Mouse (Mus musculus): ENCODE results near the gene Folr2. TPM values are rescaled to one million over a fixed set of nuclear protein-coding genes. Genes with fewer than 3 reads are reported as not detected.

Folr2 gene
- polyA plus RNA-seq (2016; fragmentation: Nextera tagmentation; extraction: Ambion mirVana) = 1.7 and 1.9 TPM in 2 replicates

DNA sequence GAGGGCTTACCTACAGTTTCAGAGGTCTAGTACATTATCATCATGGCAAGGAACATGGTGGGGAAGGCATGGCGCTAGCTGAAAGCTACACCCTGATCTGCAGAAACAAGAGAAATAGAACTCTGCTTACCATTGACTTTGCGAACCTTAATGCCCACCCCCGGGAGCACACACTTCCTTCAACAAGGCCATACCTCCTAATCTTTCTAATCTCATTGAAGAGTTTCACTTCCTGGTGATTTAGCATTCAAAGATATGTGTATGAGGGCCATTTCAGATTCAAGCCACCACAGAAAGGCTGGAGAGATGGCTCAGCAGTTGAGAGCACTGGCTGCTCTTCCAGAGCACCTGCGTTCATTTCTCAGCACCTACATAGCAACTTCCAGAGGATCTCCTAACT, at the start of gene Folr2:
Gene Folr2 (minus strand): TSS at position 101 of the 400 bp plus-strand sequence.
- no peak for ATAC-seq (ENCODE audit: low FRiP score)
- H3K36me3 ChIP-seq = no peaks in the 10 kb centered on the region
- H3K4me2 ChIP-seq (replicated peaks) = no peak within 1 kb of the TSS
- H3K4me1 ChIP-seq = no peaks in the 10 kb centered on the region
- WGBS = 89% methylated on average over 4 of the region's 4 CpGs
- H3K9me3 ChIP-seq (replicated peaks) = no peaks in the 10 kb centered on the region
- no peaks in the 10 kb centered on the region for H3K27me3 ChIP-seq
- H3K9ac ChIP-seq = no peak within 1 kb of the TSS
- H3K4me3 ChIP-seq = no peak within 1 kb of the TSS
- H3K27ac ChIP-seq = no peak within 1 kb of the TSS

DNA sequence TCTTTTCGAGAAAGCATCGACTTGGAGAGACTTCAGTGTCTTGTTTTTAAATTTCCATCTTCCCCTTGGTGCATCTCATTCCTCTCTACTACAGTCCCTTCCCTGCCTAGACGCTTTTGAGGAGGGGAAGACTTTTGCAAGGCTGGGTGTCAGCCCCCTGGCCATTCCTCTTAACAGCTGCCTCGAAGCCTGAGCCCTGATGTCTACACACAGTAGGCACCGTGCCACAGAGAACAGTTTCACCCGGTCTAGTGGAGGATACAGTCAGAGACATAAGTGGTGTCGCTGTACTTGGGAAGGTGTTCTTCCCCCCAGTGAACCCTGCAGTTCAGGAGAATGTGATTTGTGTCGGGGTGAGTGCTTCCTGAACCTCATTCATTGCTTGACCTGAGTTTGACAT, 49.7 kb upstream of the Folr2 start:
- WGBS = 74% methylated on average over 8 of the region's 8 CpGs
- peak overlapping the region; percentile 71 for H3K4me3 ChIP-seq
- H3K4me1 ChIP-seq = peaks cover 23% of the 10 kb centered on the region
- ATAC-seq (ENCODE audit: low FRiP score) = no peak
- 0 out of 2 replicates have a peak, but pooled peaks cover 4% of the 10 kb centered on the region for H3K9me3 ChIP-seq (replicated peaks)
- H3K36me3 ChIP-seq = peaks cover 31% of the 10 kb centered on the region
- H3K27ac ChIP-seq = no peak overlapping the region
- H3K9ac ChIP-seq = 0 out of 2 replicates have a peak overlapping the region, but pooled peaks have one; percentile 80
- H3K4me2 ChIP-seq (replicated peaks) = peak overlapping the region; percentile 69
- no peaks in the 10 kb centered on the region for H3K27me3 ChIP-seq

DNA sequence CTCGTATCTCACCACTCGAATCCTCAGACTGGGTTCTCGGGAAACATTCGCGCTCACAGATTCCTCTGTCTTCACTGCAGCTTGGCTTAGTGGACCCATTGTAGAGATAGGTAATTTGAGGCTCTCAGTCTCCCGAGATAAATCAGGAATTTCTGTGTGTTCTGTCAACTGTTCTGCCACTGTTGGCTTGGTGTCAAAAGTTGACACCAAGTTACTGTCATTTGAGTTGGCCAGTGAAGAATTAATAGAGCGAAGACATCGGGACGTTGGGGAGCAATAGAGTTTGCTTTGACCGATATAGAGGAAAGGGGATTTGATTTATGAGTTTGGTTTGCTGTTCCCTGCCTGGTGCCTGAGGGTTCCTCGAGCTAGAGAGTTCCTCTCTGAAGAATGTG, 49.3 kb upstream of the Folr2 start, which contains the start of gene Tomt:
Gene Tomt (minus strand): TSS at position 73 of the 395 bp plus-strand sequence.
- Histone ChIP-seq H3K9ac (peak within 1 kb of the TSS; percentile 80), H3K36me3 (peaks cover 27% of the 10 kb centered on the region), H3K4me2 (replicated peaks) (peak within 1 kb of the TSS; percentile 69), H3K4me3 (peak within 1 kb of the TSS; percentile 71), H3K27me3 (no peaks in the 10 kb centered on the region), H3K27ac (peak within 1 kb of the TSS; percentile 96), H3K9me3 (replicated peaks) (0 out of 2 replicates have a peak, but pooled peaks cover 4% of the 10 kb centered on the region), H3K4me1 (peaks cover 23% of the 10 kb centered on the region)
- no peak for ATAC-seq (ENCODE audit: low FRiP score)
- WGBS = 18% methylated on average over 11 of the region's 11 CpGs

GRCm38 (mm10) chr7:101905561-101906286, 48.7 kb upstream of the Folr2 start, which contains the start of gene Lamtor1:
Lamtor1 (plus strand) TSS chr7:101905904.
- H3K27me3 ChIP-seq = no peaks in the 10 kb centered on the region
- H3K4me1 ChIP-seq = peaks cover 23% of the 10 kb centered on the region
- peaks cover 22% of the 10 kb centered on the region for H3K36me3 ChIP-seq
- H3K9ac ChIP-seq = peak within 1 kb of the TSS; percentile 80
- peak within 1 kb of the TSS; percentile 71 for H3K4me3 ChIP-seq
- peak within 1 kb of the TSS; percentile 69 for H3K4me2 ChIP-seq (replicated peaks)
- H3K27ac ChIP-seq = peak within 1 kb of the TSS; percentile 96
- ATAC-seq (ENCODE audit: low FRiP score) = peak; percentile 98
- H3K9me3 ChIP-seq (replicated peaks) = 0 out of 2 replicates have a peak, but pooled peaks cover 4% of the 10 kb centered on the region
- under 1% methylated on average over 51 of the region's 61 CpGs for WGBS

- Histone ChIP-seq H3K36me3 (peaks cover 14% of the 10 kb centered on the region), H3K9ac (no peak overlapping the region), H3K4me1 (peaks cover 17% of the 10 kb centered on the region), H3K27me3 (no peaks in the 10 kb centered on the region), H3K9me3 (replicated peaks) (0 out of 2 replicates have a peak, but pooled peaks cover 4% of the 10 kb centered on the region), H3K4me3 (no peak overlapping the region), H3K4me2 (replicated peaks) (no peak overlapping the region), H3K27ac (no peak overlapping the region)
- ATAC-seq (ENCODE audit: low FRiP score) = no peak
Measured at GRCm38 (mm10) chr7:101902846-101903245, 45.9 kb upstream of the Folr2 start.

GRCm38 (mm10) chr7:101901969-101902368, 45.0 kb upstream of the Folr2 start:
- Histone ChIP-seq H3K4me3 (no peak overlapping the region), H3K4me2 (replicated peaks) (no peak overlapping the region), H3K9me3 (replicated peaks) (0 out of 2 replicates have a peak, but pooled peaks cover 4% of the 10 kb centered on the region), H3K36me3 (peaks cover 14% of the 10 kb centered on the region), H3K4me1 (peaks cover 16% of the 10 kb centered on the region), H3K27me3 (no peaks in the 10 kb centered on the region), H3K27ac (no peak overlapping the region), H3K9ac (no peak overlapping the region)
- WGBS = 93% methylated on average over 10 of the region's 10 CpGs
- no peak for ATAC-seq (ENCODE audit: low FRiP score)

DNA sequence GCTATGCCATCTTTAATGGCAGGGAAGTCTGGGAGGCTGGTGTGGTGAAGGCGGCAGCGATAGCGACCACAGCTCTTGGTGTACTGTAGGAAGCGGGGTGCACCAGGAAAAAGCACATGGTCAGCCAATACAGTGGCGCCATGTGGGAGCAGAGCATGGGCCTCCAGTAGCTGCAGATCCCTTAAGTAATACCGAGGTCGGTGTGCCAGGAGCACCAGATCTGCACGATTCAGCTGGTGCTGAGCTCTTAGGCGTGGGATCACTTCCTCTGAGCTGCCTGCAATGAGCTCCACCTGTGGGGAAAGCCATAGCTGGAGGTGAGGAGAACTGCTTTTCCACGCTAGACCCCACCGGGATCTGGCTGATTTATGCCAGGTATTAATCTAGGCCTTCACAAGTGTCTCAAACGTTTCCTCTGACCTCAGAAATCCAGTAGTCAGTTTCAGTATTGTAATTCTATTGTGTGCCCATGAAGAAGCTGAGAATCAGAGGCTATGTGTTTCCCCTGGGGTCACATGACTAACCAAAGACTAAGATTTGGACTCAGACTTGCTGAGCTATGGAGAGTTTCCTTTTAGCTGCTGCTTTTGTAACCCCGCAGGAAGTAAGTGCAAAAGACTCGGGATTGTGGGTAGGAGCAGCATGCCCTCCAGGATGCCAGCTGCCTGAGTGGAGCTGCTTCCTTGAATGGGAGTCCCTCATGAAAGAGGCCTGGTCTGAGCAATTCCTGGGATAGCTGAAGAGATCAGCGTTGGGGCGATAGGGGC, 43.5 kb upstream of the Folr2 start:
- 93% methylated on average over 16 of the region's 16 CpGs for WGBS
- ATAC-seq (ENCODE audit: low FRiP score) = no peak
- Histone ChIP-seq H3K4me3 (no peak overlapping the region), H3K9ac (no peak overlapping the region), H3K4me1 (peaks cover 10% of the 10 kb centered on the region), H3K4me2 (replicated peaks) (no peak overlapping the region), H3K27ac (no peak overlapping the region), H3K9me3 (replicated peaks) (0 out of 2 replicates have a peak, but pooled peaks cover 4% of the 10 kb centered on the region), H3K36me3 (peaks cover 14% of the 10 kb centered on the region), H3K27me3 (no peaks in the 10 kb centered on the region)

DNA sequence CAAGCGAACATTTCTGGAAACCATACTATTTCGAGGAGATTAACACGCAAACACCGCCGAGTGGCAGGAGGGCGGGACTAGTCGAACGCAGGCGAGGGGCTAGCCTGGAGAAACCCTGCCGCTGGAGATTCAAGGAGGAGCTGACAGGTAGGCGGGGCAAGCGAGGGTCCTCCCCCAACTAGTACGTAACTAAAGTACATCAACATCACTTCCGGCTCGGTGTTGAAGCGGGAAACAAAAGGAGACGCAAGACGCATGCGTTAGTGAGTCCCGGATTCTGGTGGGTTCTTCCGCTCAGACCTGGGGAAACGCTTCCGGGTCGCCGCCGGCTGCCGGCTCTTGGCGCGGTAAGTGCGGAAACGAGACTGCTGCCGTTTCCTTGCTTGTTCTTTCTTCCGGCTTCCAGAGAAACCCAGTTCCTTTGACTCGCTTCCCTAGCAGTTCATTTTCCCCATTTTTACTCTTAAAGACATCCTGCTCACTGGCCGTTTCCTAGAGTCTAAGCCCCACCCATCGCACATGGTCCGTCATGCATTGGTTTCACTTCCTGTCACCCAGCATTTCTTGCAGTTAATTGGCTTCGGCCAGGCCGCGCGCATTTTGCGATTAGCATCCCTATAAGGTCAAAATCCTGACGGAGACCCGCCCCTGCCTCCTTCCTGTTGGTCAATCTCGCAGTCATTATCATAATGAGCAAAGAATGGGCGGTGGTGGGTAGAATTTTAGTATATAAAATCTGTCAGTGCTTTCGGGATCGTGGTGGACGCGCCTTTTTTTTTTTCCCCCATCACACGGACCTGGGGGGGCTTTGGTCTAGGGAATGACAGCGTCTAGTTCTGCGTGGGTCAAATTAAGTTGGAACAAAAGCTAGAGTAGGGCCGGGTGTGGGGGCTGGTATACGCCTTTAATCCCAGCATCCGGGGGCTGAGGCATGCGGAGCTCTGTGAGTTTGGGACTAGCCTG, 39.4 kb upstream of the Folr2 start:
- WGBS = under 1% methylated on average over 57 of the region's 57 CpGs
- Histone ChIP-seq H3K4me2 (replicated peaks) (peak overlapping the region; percentile 52), H3K27me3 (no peaks in the 10 kb centered on the region), H3K27ac (peak overlapping the region; percentile 85), H3K4me3 (peak overlapping the region; percentile 52), H3K4me1 (peaks cover 16% of the 10 kb centered on the region), H3K9me3 (replicated peaks) (no peaks in the 10 kb centered on the region), H3K36me3 (0 out of 2 replicates have a peak, but pooled peaks cover 3% of the 10 kb centered on the region), H3K9ac (peak overlapping the region; percentile 57)
- peak; percentile 98 for ATAC-seq (ENCODE audit: low FRiP score)

DNA sequence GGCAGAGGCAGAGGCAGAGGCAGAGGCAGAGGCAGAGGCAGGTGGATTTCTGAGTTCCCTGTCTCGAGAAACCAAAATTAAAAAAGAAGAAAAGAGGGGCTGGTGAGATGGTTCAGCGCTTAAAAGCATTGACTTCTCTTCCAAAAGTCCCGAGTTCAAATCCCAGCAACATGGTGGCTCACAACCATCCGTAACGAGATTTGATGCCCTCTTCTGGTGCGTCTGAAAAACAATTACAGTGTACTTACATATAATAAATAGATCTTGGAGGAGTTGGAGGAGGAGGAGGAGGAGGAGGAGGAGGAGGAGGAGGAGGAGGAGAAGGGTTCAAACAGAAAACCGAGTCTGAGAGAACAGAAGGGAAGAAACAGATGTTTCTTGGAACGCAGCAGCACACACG, 38.7 kb upstream of the Folr2 start:
- Histone ChIP-seq H3K4me2 (replicated peaks) (peak overlapping the region; percentile 52), H3K9ac (peak overlapping the region; percentile 57), H3K27me3 (no peaks in the 10 kb centered on the region), H3K4me1 (peaks cover 16% of the 10 kb centered on the region), H3K4me3 (peak overlapping the region; percentile 52), H3K9me3 (replicated peaks) (no peaks in the 10 kb centered on the region), H3K36me3 (0 out of 2 replicates have a peak, but pooled peaks cover 3% of the 10 kb centered on the region), H3K27ac (peak overlapping the region; percentile 85)
- no peak; the same call in none of the 2 replicates for ATAC-seq (ENCODE audit: low FRiP score)
- 39% methylated on average over 9 of the region's 9 CpGs for WGBS

DNA sequence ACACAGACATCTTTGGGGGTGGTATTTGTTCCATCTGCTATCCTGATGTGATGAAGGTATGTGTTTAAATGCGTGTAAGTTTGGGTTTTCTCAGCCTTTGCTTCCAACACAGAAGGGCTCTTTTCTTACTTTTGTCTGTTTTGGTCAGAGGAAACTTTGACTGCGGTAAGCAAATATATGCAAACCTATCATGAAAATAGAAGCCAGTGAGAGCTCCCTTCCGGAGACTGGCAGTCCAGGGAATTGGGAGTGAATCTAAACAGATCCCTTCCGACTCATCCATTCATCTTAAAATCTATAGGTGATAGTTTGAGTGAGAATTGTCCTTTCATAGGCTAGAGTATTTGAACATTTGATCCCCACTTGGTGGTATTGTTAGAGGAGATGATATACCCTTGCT, 31.5 kb upstream of the Folr2 start:
- Histone ChIP-seq H3K36me3 (no peaks in the 10 kb centered on the region), H3K4me3 (no peak overlapping the region), H3K27ac (no peak overlapping the region), H3K9me3 (replicated peaks) (no peaks in the 10 kb centered on the region), H3K4me1 (no peaks in the 10 kb centered on the region), H3K27me3 (no peaks in the 10 kb centered on the region), H3K9ac (no peak overlapping the region), H3K4me2 (replicated peaks) (no peak overlapping the region)
- ATAC-seq (ENCODE audit: low FRiP score) = no peak
- whole genome bisulfite sequencing = 88% methylated on average over 4 of the region's 4 CpGs

DNA sequence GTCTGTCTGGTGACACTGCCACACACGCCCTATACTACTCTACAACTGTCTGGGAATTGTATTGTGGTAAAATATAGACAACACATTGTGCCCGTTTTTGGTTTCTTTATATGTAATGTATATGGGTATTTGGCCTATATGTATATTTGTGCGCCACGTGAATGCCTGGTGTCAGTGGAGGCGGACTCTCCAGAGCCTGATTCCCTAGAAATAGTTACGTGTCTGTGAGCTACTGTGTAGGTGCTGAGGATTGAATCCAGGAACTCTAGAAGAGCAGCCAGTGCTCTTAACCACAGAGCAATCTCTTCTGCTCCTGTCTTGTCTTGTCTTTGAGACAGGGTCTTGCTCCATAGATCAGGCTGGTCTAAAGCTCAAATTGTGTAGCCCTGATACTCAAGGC, 29.3 kb upstream of the Folr2 start:
- H3K9ac ChIP-seq = no peak overlapping the region
- H3K27me3 ChIP-seq = no peaks in the 10 kb centered on the region
- no peaks in the 10 kb centered on the region for H3K36me3 ChIP-seq
- H3K4me1 ChIP-seq = no peaks in the 10 kb centered on the region
- no peak overlapping the region for H3K4me3 ChIP-seq
- no peaks in the 10 kb centered on the region for H3K9me3 ChIP-seq (replicated peaks)
- ATAC-seq (ENCODE audit: low FRiP score) = no peak
- WGBS = 84% methylated on average over 6 of the region's 6 CpGs
- H3K4me2 ChIP-seq (replicated peaks) = no peak overlapping the region
- H3K27ac ChIP-seq = no peak overlapping the region

Measured in hindbrain, embryonic 12.5 days (tissue).